Mouse (Mus musculus) MEL (cell line): Measurements from ENCODE around the gene Ccdc106. TPM values are rescaled to one million over a fixed set of nuclear protein-coding genes. Genes with fewer than 3 reads are reported as not detected.

Experiments used
- DNase-seq: peaks from one replicate; pipeline ENCODE4 v3.0.0; 2011; ENCODE audit warnings: low read depth, low spot score
- H3K27ac ChIP-seq: 2 replicates; pipeline ENCODE4 v1.5.1; 2012; ENCODE audit warnings: low read depth, mild to moderate bottlenecking, control low read depth, low read length, moderate library complexity; ENCODE audit not compliant: control insufficient read depth
- H3K27me3 ChIP-seq, 2 experiments: fragments of 150-350 bp in 1 of 2; sonication (generic) in 1 of 2; 2 replicates each; pipeline ENCODE4 v1.6.1; 2012; ENCODE audit warnings: low read length in 2 of 2, mild to moderate bottlenecking in 2 of 2, improper control_type of control experiment in 1 of 2, moderate library complexity in 1 of 2; ENCODE audit not compliant: insufficient read depth in 2 of 2, control insufficient read depth in 1 of 2
- H3K36me3 ChIP-seq, 2 experiments: 2 replicates each; pipeline ENCODE4 v1.6.1; 2012 to 2014; ENCODE audit warnings: low read length in 2 of 2, improper control_type of control experiment in 1 of 2, inconsistent platforms in 1 of 2, mild to moderate bottlenecking in 1 of 2; ENCODE audit not compliant: insufficient read depth in 2 of 2, control insufficient read depth in 1 of 2
- H3K4me1 ChIP-seq, 2 experiments: fragments of 150-350 bp in 1 of 2; sonication (generic) in 1 of 2; 2 replicates each; pipeline ENCODE4 v1.6.1; 2012; ENCODE audit warnings: low read length in 2 of 2, improper control_type of control experiment in 1 of 2, mild to moderate bottlenecking in 1 of 2; ENCODE audit not compliant: insufficient read depth in 2 of 2, control insufficient read depth in 1 of 2
- H3K4me3 ChIP-seq, 2 experiments: fragments of 150-350 bp in 1 of 2; sonication (generic) in 1 of 2; 2 replicates each; pipeline ENCODE4 v1.5.1; 2012; ENCODE audit warnings: low read depth in 2 of 2, low read length in 2 of 2, mild to moderate bottlenecking in 2 of 2, moderate library complexity in 2 of 2, control low read depth in 1 of 2, improper control_type of control experiment in 1 of 2; ENCODE audit not compliant: control insufficient read depth in 1 of 2, insufficient read depth in 1 of 2
- H3K79me2 ChIP-seq: 2 replicates; pipeline ENCODE4 v1.6.1; 2012; ENCODE audit warnings: mild to moderate bottlenecking, low read length, moderate library complexity; ENCODE audit not compliant: control insufficient read depth, poor library complexity, insufficient read depth
- H3K9ac ChIP-seq: 2 replicates; pipeline ENCODE4 v1.6.1; 2012; ENCODE audit warnings: low read depth, mild to moderate bottlenecking, control low read depth, low read length, moderate library complexity; ENCODE audit not compliant: control insufficient read depth, poor library complexity, severe bottlenecking
- H3K9me3 ChIP-seq: fragments of 150-350 bp; sonication (generic); replicated peaks from 2 replicates; pipeline ENCODE4 v1.6.1; 2012; ENCODE audit warnings: mild to moderate bottlenecking, low read length, improper control_type of control experiment, moderate library complexity; ENCODE audit not compliant: insufficient read depth
- BHLHE40 ChIP-seq: IDR thresholded peaks from 2 replicates; pipeline ENCODE4 v1.6.1; 2012; ENCODE audit warnings: low read depth, mild to moderate bottlenecking, inconsistent platforms, low read length, improper control_type of control experiment, borderline replicate concordance
- CHD1 ChIP-seq: IDR thresholded peaks from 2 replicates; pipeline ENCODE4 v1.6.1; 2012; ENCODE audit warnings: low read depth, mild to moderate bottlenecking, inconsistent platforms, low read length, improper control_type of control experiment
- CTCF ChIP-seq, 3 experiments: IDR thresholded peaks in 2 of 3; conservative IDR thresholded peaks in 1 of 3; 2 replicates each; pipeline ENCODE4 v1.5.1; 2011 to 2012; ENCODE audit warnings: low read length in 3 of 3, low read depth in 2 of 3, mild to moderate bottlenecking in 2 of 3, improper control_type of control experiment in 1 of 3, inconsistent platforms in 1 of 3, mixed read lengths in 1 of 3, moderate library complexity in 1 of 3; ENCODE audit not compliant: control insufficient read depth in 1 of 3, insufficient read depth in 1 of 3, poor library complexity in 1 of 3, severe bottlenecking in 1 of 3
- E2F4 ChIP-seq: IDR thresholded peaks from 2 replicates; pipeline ENCODE4 v1.6.1; 2011; ENCODE audit warnings: low read depth, low read length, improper control_type of control experiment, borderline replicate concordance
- EP300 ChIP-seq, 2 experiments: IDR thresholded peaks; 2 replicates each; pipeline ENCODE4 v1.6.1; 2011; ENCODE audit warnings: improper control_type of control experiment in 2 of 2, low read length in 2 of 2, low read depth in 1 of 2, mild to moderate bottlenecking in 1 of 2
- GABPA ChIP-seq: IDR thresholded peaks from 2 replicates; pipeline ENCODE4 v1.6.1; 2012; ENCODE audit warnings: low read depth, mild to moderate bottlenecking, inconsistent platforms, low read length, improper control_type of control experiment, moderate library complexity
- GATA1 ChIP-seq: IDR thresholded peaks from 2 replicates; pipeline ENCODE4 v1.6.1; 2011; ENCODE audit warnings: low read depth, low read length, improper control_type of control experiment
- HCFC1 ChIP-seq: IDR thresholded peaks from 2 replicates; pipeline ENCODE4 v1.6.1; 2012; ENCODE audit warnings: low read depth, mild to moderate bottlenecking, inconsistent platforms, low read length, improper control_type of control experiment, moderate library complexity
- JUND ChIP-seq: IDR thresholded peaks from 2 replicates; pipeline ENCODE4 v1.6.1; 2011; ENCODE audit warnings: low read depth, mild to moderate bottlenecking, improper control_type of control experiment, low read length
- KAT2A ChIP-seq: conservative IDR thresholded peaks from 2 replicates; pipeline ENCODE4 v1.6.1; 2012; ENCODE audit warnings: low read depth, low read length, improper control_type of control experiment, inconsistent platforms
- MAZ ChIP-seq: IDR thresholded peaks from 2 replicates; pipeline ENCODE4 v1.6.1; 2012; ENCODE audit warnings: low read depth, mild to moderate bottlenecking, inconsistent platforms, low read length, improper control_type of control experiment
- MXI1 ChIP-seq: IDR thresholded peaks from 2 replicates; pipeline ENCODE4 v1.6.1; 2011; ENCODE audit warnings: mild to moderate bottlenecking, low read depth, low read length, improper control_type of control experiment
- NELFE ChIP-seq: IDR thresholded peaks from 2 replicates; pipeline ENCODE4 v1.6.1; 2011; ENCODE audit warnings: low read depth, low read length, improper control_type of control experiment
- NRF1 ChIP-seq: IDR thresholded peaks from 2 replicates; pipeline ENCODE4 v1.6.1; 2014; ENCODE audit warnings: low read depth, mild to moderate bottlenecking, inconsistent platforms, low read length, improper control_type of control experiment, moderate library complexity; ENCODE audit not compliant: poor library complexity, insufficient read depth, severe bottlenecking
- POLR2A ChIP-seq, 2 experiments: IDR thresholded peaks; 2 replicates each; pipeline ENCODE4 v1.6.1; 2011 to 2012; ENCODE audit warnings: low read length in 2 of 2, mild to moderate bottlenecking in 2 of 2, control low read depth in 1 of 2, improper control_type of control experiment in 1 of 2, low read depth in 1 of 2, moderate library complexity in 1 of 2; ENCODE audit not compliant: control insufficient read depth in 1 of 2, insufficient read depth in 1 of 2, poor library complexity in 1 of 2
- POLR2AphosphoS5 ChIP-seq: IDR thresholded peaks from 2 replicates; pipeline ENCODE4 v1.6.1; 2012; ENCODE audit warnings: low read depth, borderline replicate concordance, mild to moderate bottlenecking, inconsistent platforms, low read length, moderate library complexity, mixed read lengths
- RAD21 ChIP-seq: IDR thresholded peaks from 2 replicates; pipeline ENCODE4 v1.6.1; 2011; ENCODE audit warnings: mild to moderate bottlenecking, low read depth, low read length, improper control_type of control experiment
- SIN3A ChIP-seq: IDR thresholded peaks from 2 replicates; pipeline ENCODE4 v1.6.1; 2012; ENCODE audit warnings: low read length, improper control_type of control experiment, inconsistent platforms
- SMC3 ChIP-seq: IDR thresholded peaks from 2 replicates; pipeline ENCODE4 v1.6.1; 2011; ENCODE audit warnings: low read depth, low read length, improper control_type of control experiment
- TBP ChIP-seq: IDR thresholded peaks from 2 replicates; pipeline ENCODE4 v1.8.0; 2011; ENCODE audit warnings: low read depth, low read length, improper control_type of control experiment
- TCF12 ChIP-seq: IDR thresholded peaks from 2 replicates; pipeline ENCODE4 v1.6.1; 2014; ENCODE audit warnings: low read depth, mild to moderate bottlenecking, inconsistent platforms, low read length, improper control_type of control experiment, moderate library complexity
- ZC3H11A ChIP-seq: IDR thresholded peaks from 2 replicates; pipeline ENCODE4 v1.6.1; 2012; ENCODE audit warnings: low read depth, mild to moderate bottlenecking, inconsistent platforms, low read length, improper control_type of control experiment
- polyA plus RNA-seq, 2 experiments: library from polyadenylated mRNA; stranded (reverse) in 1 of 2; unstranded in 1 of 2; fragments of >175 nt in 1 of 2; fragments of >200 nt in 1 of 2; gene quantifications; 2 replicates each; pipeline versions ENCODE4 v1.2.1 to v1.2.4; 2012; ENCODE audit warnings: low replicate concordance in 2 of 2, low read depth in 1 of 2; ENCODE audit not compliant: insufficient read length in 2 of 2, insufficient read depth in 1 of 2, missing spikeins in 1 of 2
- total RNA-seq: library from RNA; depleted of rRNA; stranded (reverse); fragments of 300-350 nt; gene quantifications from 2 replicates; pipeline ENCODE4 v1.2.3, GENCODE M21; 2012

Ccdc106 gene
- total and polyA plus RNA-seq, 3 experiments: 0.50 to 0.82 TPM; not detected in 1

- peak; percentile 65 for TF ChIP-seq SMC3
- TF ChIP-seq NRF1: no peak
- no peak for TF ChIP-seq MXI1
- no peak for TF ChIP-seq GABPA
- TF ChIP-seq TCF12: no peak
- no peak for TF ChIP-seq EP300 (IDR thresholded peaks at IDR 0.05; ENCODE audit: low read depth in 1 of 2, low read length in 2 of 2)
- no peak for TF ChIP-seq GATA1
- no peak for TF ChIP-seq E2F4
- no peak for TF ChIP-seq MAZ
- peak in 2 of 3 experiments; percentile 37 to 79; a peak in 3 of 6 replicates for TF ChIP-seq CTCF (IDR thresholded peaks at IDR 0.05 in 2 of 3, conservative IDR thresholded peaks at IDR 0.05 in 1 of 3; ENCODE audit: control insufficient read depth in 1 of 3, insufficient read depth in 1 of 3, low read depth in 2 of 3, low read length in 3 of 3, poor library complexity in 1 of 3, severe bottlenecking in 1 of 3)
- no peak for TF ChIP-seq TBP
- TF ChIP-seq RAD21: peak; percentile 86
- TF ChIP-seq POLR2AphosphoS5: no peak
- no peak for TF ChIP-seq JUND
- peak; percentile 46 for TF ChIP-seq ZC3H11A
- peak; percentile 64 for DNase-seq
- Histone ChIP-seq H3K4me3 (no peak overlapping the region), H3K4me1 (no peaks in the 10 kb centered on the region), H3K27me3 (no peaks in the 10 kb centered on the region), H3K9me3 (no peaks in the 10 kb centered on the region), H3K36me3 (no peaks in the 10 kb centered on the region), H3K9ac (no peak overlapping the region), H3K79me2 (no peaks in the 10 kb centered on the region), H3K27ac (no peak overlapping the region)
Measured at GRCm38 (mm10) chr7:5047313-5047712, 27.0 kb downstream of the Ccdc106 start.

GRCm38 (mm10) chr7:5051193-5052192 lies 31.1 kb downstream of the Ccdc106 start, which contains the start of gene Zfp580:
Gene Zfp580, plus strand, starts transcription at chr7:5051538.
- no peaks in the 10 kb centered on the region for H3K9me3 ChIP-seq
- no peaks in the 10 kb centered on the region for H3K79me2 ChIP-seq
- TF ChIP-seq KAT2A (no peak; the same call in 1 of the 2 replicates), TBP (peak; percentile 55; the same call in 1 of the 2 replicates), MXI1 (peak; percentile 52; the same call in 1 of the 2 replicates), ZC3H11A (no peak), CHD1 (0 out of 2 replicates have a peak, but pooled peaks have one; percentile 50), EP300 (IDR thresholded peaks at IDR 0.05; ENCODE audit: low read depth in 1 of 2, low read length in 2 of 2) (peak in 1 of 2 experiments; percentile 10; a peak in 1 of 4 replicates), NELFE (peak; percentile 40), TCF12 (peak; percentile 37; the same call in 1 of the 2 replicates), POLR2AphosphoS5 (no peak), BHLHE40 (no peak), SIN3A (peak; percentile 46; the same call in 1 of the 2 replicates), MAZ (peak; percentile 47), POLR2A (IDR thresholded peaks at IDR 0.05; ENCODE audit: control insufficient read depth in 1 of 2, insufficient read depth in 1 of 2, low read depth in 1 of 2, low read length in 2 of 2, poor library complexity in 1 of 2) (peak; percentile 44 to 52; a peak in 2 of 4 replicates), JUND (no peak), HCFC1 (peak; percentile 74)
- TF ChIP-seq, all 39 proteins: peak for 10
- Histone ChIP-seq H3K36me3 (no peaks in the 10 kb centered on the region), H3K4me3 (peak within 1 kb of the TSS; percentile 75 to 79), H3K4me1 (no peaks in the 10 kb centered on the region), H3K9ac (peak within 1 kb of the TSS; percentile 78), H3K27ac (peak within 1 kb of the TSS; percentile 34), H3K27me3 (no peaks in the 10 kb centered on the region)
- DNase-seq: peak; percentile 76
